Mouse (Mus musculus) liver, postnatal 0 days (tissue): ENCODE results near the gene Prkcb. TPM values are rescaled to one million over a fixed set of nuclear protein-coding genes. Genes with fewer than 3 reads are reported as not detected.

Source experiments
- ATAC-seq: fragments of 200-750 bp; cut with Nextera tagmentation; 2 replicates; pipeline ENCODE4 v1.8.0; 2017; ENCODE audit warnings: mild to moderate bottlenecking, moderate library complexity
- DNase-seq: peaks from one replicate; pipeline ENCODE4 v3.0.0-alpha.2; 2016
- H3K27ac ChIP-seq: fragments of 300-500 bp; sonication (generic); 2 replicates; pipeline ENCODE4 v1.5.1; 2014; ENCODE audit warnings: antibody characterized with exemption, moderate library complexity, mild to moderate bottlenecking, low read depth
- H3K27me3 ChIP-seq: fragments of 300-500 bp; sonication (generic); 2 replicates; pipeline ENCODE4 v1.6.1; 2014; ENCODE audit warnings: low read length, control low read depth, mixed read lengths; ENCODE audit not compliant: insufficient read depth
- H3K36me3 ChIP-seq: fragments of 300-500 bp; sonication (generic); replicated peaks from 2 replicates; pipeline ENCODE4 v1.6.1; 2014; ENCODE audit warnings: mild to moderate bottlenecking, control low read depth, low read length, moderate library complexity, mixed read lengths; ENCODE audit not compliant: insufficient read depth
- H3K4me1 ChIP-seq: fragments of 300-500 bp; sonication (generic); 2 replicates; pipeline ENCODE4 v1.6.1; 2014; ENCODE audit warnings: antibody characterized with exemption, mild to moderate bottlenecking, control low read depth; ENCODE audit not compliant: insufficient read depth
- H3K4me2 ChIP-seq: fragments of 300-500 bp; sonication (generic); 2 replicates; pipeline ENCODE4 v1.6.1; 2014; ENCODE audit warnings: low read depth, mild to moderate bottlenecking, low read length, moderate library complexity, mixed read lengths
- H3K4me3 ChIP-seq: fragments of 300-500 bp; sonication (generic); 2 replicates; pipeline ENCODE4 v1.5.1; 2014; ENCODE audit warnings: low read depth, low read length
- H3K9ac ChIP-seq: fragments of 300-500 bp; sonication (generic); replicated peaks from 2 replicates; pipeline ENCODE4 v1.6.1; 2014; ENCODE audit warnings: mild to moderate bottlenecking, moderate library complexity
- H3K9me3 ChIP-seq: fragments of 300-500 bp; sonication (generic); 2 replicates; pipeline ENCODE4 v1.6.1; 2016; ENCODE audit warnings: mild to moderate bottlenecking, control low read depth, low read length, mixed read lengths
- CTCF ChIP-seq: sonication (generic); IDR thresholded peaks from 2 replicates; pipeline ENCODE4 v1.5.1; 2016; ENCODE audit warnings: antibody characterized with exemption, low read depth
- EP300 ChIP-seq: IDR thresholded peaks from 2 replicates; pipeline ENCODE4 v1.6.1; 2016; ENCODE audit warnings: antibody characterized with exemption, low read depth, mild to moderate bottlenecking
- WGBS: fragments of 180-500 bp; shearing (Covaris S2); extraction: QIAGEN DNeasy Blood & Tissue Kit; methylation state at CpG from one replicate; pipeline ENCODE4 v1.1.7; 2014; ENCODE audit not compliant: insufficient replicate concordance; 5-methylcytosine and 5-hydroxymethylcytosine counted together
- polyA plus RNA-seq: library from polyadenylated mRNA; unstranded; fragments of >200 nt; fragmentation: Nextera tagmentation; extraction: Ambion mirVana; gene quantifications from 2 replicates; pipeline ENCODE4 v1.2.1, GENCODE M21; 2015

The Prkcb gene
- polyA plus RNA-seq, 1 experiment from 2014 or later: 8.1 TPM

- Histone ChIP-seq H3K9ac (no peak overlapping the region), H3K9me3 (no peaks in the 10 kb centered on the region), H3K36me3 (no peaks in the 10 kb centered on the region), H3K27me3 (no peaks in the 10 kb centered on the region), H3K27ac (no peak overlapping the region), H3K4me3 (no peak overlapping the region), H3K4me1 (no peaks in the 10 kb centered on the region), H3K4me2 (no peak overlapping the region)
- ATAC-seq (no peak), DNase-seq (no peak)
- 76% methylated on average over 5 of the region's 5 CpGs for WGBS
- TF ChIP-seq EP300: no peak
- TF ChIP-seq CTCF: no peak
Observed at GRCm38 (mm10) chr7:122575056-122575455, 286.5 kb downstream of the Prkcb start.

DNA sequence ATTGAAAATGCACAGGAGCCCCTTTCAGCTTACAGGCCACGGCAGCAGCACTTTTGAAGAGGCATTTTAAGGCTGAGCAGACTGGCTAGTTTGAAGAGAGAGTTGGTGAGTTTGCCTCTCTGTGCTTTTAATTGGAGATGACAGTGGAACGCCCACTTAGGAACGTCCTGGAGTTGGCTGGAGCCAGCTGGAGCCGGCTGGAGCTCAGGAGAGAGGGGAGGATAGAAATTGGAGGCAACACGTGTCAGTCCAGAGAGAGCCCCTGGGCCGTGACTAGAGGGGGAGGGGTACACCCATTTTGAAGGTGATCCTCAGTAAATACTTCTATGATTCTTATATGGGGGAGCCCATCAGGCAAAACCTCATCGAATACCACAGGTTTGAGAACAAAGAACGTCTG, 287.0 kb downstream of the Prkcb start:
- Histone ChIP-seq H3K36me3 (no peaks in the 10 kb centered on the region), H3K4me2 (no peak overlapping the region), H3K9me3 (no peaks in the 10 kb centered on the region), H3K4me1 (no peaks in the 10 kb centered on the region), H3K27me3 (no peaks in the 10 kb centered on the region), H3K4me3 (no peak overlapping the region), H3K27ac (no peak overlapping the region), H3K9ac (no peak overlapping the region)
- ATAC-seq (no peak), DNase-seq (no peak)
- WGBS: 56% methylated on average over 8 of the region's 8 CpGs
- TF ChIP-seq CTCF (no peak), EP300 (no peak)

- ATAC-seq (no peak), DNase-seq (no peak)
- no peaks in the 10 kb centered on the region for H3K27me3 ChIP-seq
- TF ChIP-seq EP300 (no peak), CTCF (no peak)
- 64% methylated on average over 4 of the region's 4 CpGs for WGBS
- H3K4me1 ChIP-seq: no peaks in the 10 kb centered on the region
- no peak overlapping the region for H3K4me2 ChIP-seq
- H3K27ac ChIP-seq: no peak overlapping the region
- no peaks in the 10 kb centered on the region for H3K9me3 ChIP-seq
- no peak overlapping the region for H3K9ac ChIP-seq
- H3K4me3 ChIP-seq: no peak overlapping the region
- no peaks in the 10 kb centered on the region for H3K36me3 ChIP-seq
Observed at GRCm38 (mm10) chr7:122577571-122577970, 289.0 kb downstream of the Prkcb start.

GRCm38 (mm10) chr7:122579461-122580157, 291.1 kb downstream of the Prkcb start:
- DNase-seq (no peak), ATAC-seq (no peak)
- Histone ChIP-seq H3K27ac (no peak overlapping the region), H3K27me3 (no peaks in the 10 kb centered on the region), H3K36me3 (no peaks in the 10 kb centered on the region), H3K9ac (no peak overlapping the region), H3K4me1 (no peaks in the 10 kb centered on the region), H3K4me3 (no peak overlapping the region), H3K4me2 (no peak overlapping the region), H3K9me3 (no peaks in the 10 kb centered on the region)
- WGBS: 60% methylated on average over 7 of the region's 7 CpGs
- TF ChIP-seq EP300 (no peak), CTCF (no peak)

- Histone ChIP-seq H3K4me2 (no peak overlapping the region), H3K27ac (no peak overlapping the region), H3K4me3 (no peak overlapping the region), H3K36me3 (no peaks in the 10 kb centered on the region), H3K9me3 (no peaks in the 10 kb centered on the region), H3K27me3 (no peaks in the 10 kb centered on the region), H3K9ac (no peak overlapping the region), H3K4me1 (no peaks in the 10 kb centered on the region)
- no peak for ATAC-seq
- DNase-seq: no peak
- 63% methylated on average over 1 of the region's 1 CpGs for WGBS
- TF ChIP-seq EP300 (no peak), CTCF (no peak)
Observed at GRCm38 (mm10) chr7:122580158-122580475, 291.6 kb downstream of the Prkcb start.

- H3K36me3 ChIP-seq: no peaks in the 10 kb centered on the region
- DNase-seq (no peak), ATAC-seq (no peak)
- no peaks in the 10 kb centered on the region for H3K27me3 ChIP-seq
- H3K4me3 ChIP-seq: no peak overlapping the region
- H3K27ac ChIP-seq: no peak overlapping the region
- no peak overlapping the region for H3K9ac ChIP-seq
- TF ChIP-seq CTCF (no peak), EP300 (no peak)
- 71% methylated on average over 14 of the region's 14 CpGs for WGBS
- no peaks in the 10 kb centered on the region for H3K9me3 ChIP-seq
- H3K4me1 ChIP-seq: no peaks in the 10 kb centered on the region
- no peak overlapping the region for H3K4me2 ChIP-seq
Observed at GRCm38 (mm10) chr7:122584421-122585151, 296.0 kb downstream of the Prkcb start.
